Mouse (Mus musculus) CH12.LX (cell line): ENCODE measurements around the gene BC005537. TPM values are rescaled to one million over a fixed set of nuclear protein-coding genes. Genes with fewer than 3 reads are reported as not detected.

ENCODE experiments used
- DNase-seq: peaks from one replicate; pipeline ENCODE4 v3.0.0-alpha.2; 2013; ENCODE audit errors: extremely low read depth
- H3K27ac ChIP-seq: 2 replicates; pipeline ENCODE4 v1.5.1; 2012; ENCODE audit warnings: low read depth, mild to moderate bottlenecking, control low read depth, moderate library complexity; ENCODE audit not compliant: insufficient read depth
- H3K27me3 ChIP-seq: replicated peaks from 2 replicates; pipeline ENCODE3; 2012; ENCODE audit warnings: inconsistent platforms
- H3K36me3 ChIP-seq, 2 experiments: replicated peaks in 1 of 2; 2 replicates each; pipeline versions ENCODE3 to v1.6.1; 2012; ENCODE audit warnings: inconsistent platforms in 1 of 2, low read length in 1 of 2, mild to moderate bottlenecking in 1 of 2, mixed read lengths in 1 of 2, moderate library complexity in 1 of 2; ENCODE audit not compliant: control insufficient read depth in 1 of 2, insufficient read depth in 1 of 2
- H3K4me1 ChIP-seq, 2 experiments: 2 replicates each; pipeline ENCODE4 v1.6.1; 2012; ENCODE audit warnings: inconsistent platforms in 1 of 2, moderate library complexity in 1 of 2; ENCODE audit not compliant: insufficient read depth in 2 of 2, control insufficient read depth in 1 of 2
- H3K4me2 ChIP-seq: 2 replicates; pipeline ENCODE4 v1.6.1; 2012; ENCODE audit warnings: low read depth, mild to moderate bottlenecking, control low read depth; ENCODE audit not compliant: poor library complexity, insufficient read depth, severe bottlenecking
- H3K4me3 ChIP-seq, 3 experiments: fragments of 150-350 bp in 1 of 3; sonication (generic) in 1 of 3; replicated peaks in 1 of 3; 2 replicates each; pipeline versions ENCODE3 to v1.5.1; 2011 to 2012; ENCODE audit warnings: low read depth in 2 of 3, low read length in 2 of 3, mild to moderate bottlenecking in 2 of 3, moderate library complexity in 2 of 3, control low read depth in 1 of 3, improper control_type of control experiment in 1 of 3, inconsistent platforms in 1 of 3, mixed read lengths in 1 of 3; ENCODE audit not compliant: poor library complexity in 1 of 3
- H3K79me2 ChIP-seq: replicated peaks from 2 replicates; pipeline ENCODE4 v1.6.1; 2012; ENCODE audit warnings: mild to moderate bottlenecking, moderate library complexity; ENCODE audit not compliant: control insufficient read depth, poor library complexity, insufficient read depth, severe bottlenecking; ENCODE audit errors: extremely low read depth
- H3K9ac ChIP-seq: 2 replicates; pipeline ENCODE4 v1.6.1; 2012; ENCODE audit warnings: low read depth, mild to moderate bottlenecking, control low read depth, moderate library complexity; ENCODE audit not compliant: insufficient read depth
- H3K9me3 ChIP-seq: replicated peaks from 2 replicates; pipeline ENCODE3; 2012; ENCODE audit warnings: low read length, inconsistent platforms, mixed read lengths
- BHLHE40 ChIP-seq: IDR thresholded peaks from 2 replicates; pipeline ENCODE4 v1.6.1; 2011; ENCODE audit warnings: mild to moderate bottlenecking, low read depth, low read length, improper control_type of control experiment
- CHD2 ChIP-seq: IDR thresholded peaks from 2 replicates; pipeline ENCODE4 v1.6.1; 2011; ENCODE audit warnings: low read length, improper control_type of control experiment
- E2F4 ChIP-seq: IDR thresholded peaks from 2 replicates; pipeline ENCODE4 v1.6.1; 2011; ENCODE audit warnings: low read depth, low read length, improper control_type of control experiment; ENCODE audit not compliant: insufficient replicate concordance
- ETS1 ChIP-seq: conservative IDR thresholded peaks from 2 replicates; pipeline ENCODE4 v1.6.1; 2012; ENCODE audit warnings: low read depth, mild to moderate bottlenecking, inconsistent platforms, low read length, improper control_type of control experiment, moderate library complexity
- HCFC1 ChIP-seq: IDR thresholded peaks from 2 replicates; pipeline ENCODE4 v1.6.1; 2012; ENCODE audit warnings: low read depth, mild to moderate bottlenecking, inconsistent platforms, low read length, improper control_type of control experiment
- JUN ChIP-seq: IDR thresholded peaks from 2 replicates; pipeline ENCODE4 v1.6.1; 2011; ENCODE audit warnings: low read depth, mild to moderate bottlenecking, low read length, improper control_type of control experiment, moderate library complexity; ENCODE audit not compliant: insufficient read depth
- JUND ChIP-seq: conservative IDR thresholded peaks from 2 replicates; pipeline ENCODE4 v1.6.1; 2011; ENCODE audit warnings: low read depth, low read length, improper control_type of control experiment
- MAFK ChIP-seq: IDR thresholded peaks from 2 replicates; pipeline ENCODE4 v1.6.1; 2011; ENCODE audit warnings: low read length, improper control_type of control experiment; ENCODE audit not compliant: insufficient replicate concordance
- MAZ ChIP-seq: IDR thresholded peaks from 2 replicates; pipeline ENCODE4 v1.6.1; 2012; ENCODE audit warnings: low read depth, mild to moderate bottlenecking, inconsistent platforms, low read length, improper control_type of control experiment, moderate library complexity
- MXI1 ChIP-seq: IDR thresholded peaks from 2 replicates; pipeline ENCODE4 v1.6.1; 2011; ENCODE audit warnings: mild to moderate bottlenecking, low read depth, low read length, improper control_type of control experiment
- MYC ChIP-seq: IDR thresholded peaks from 2 replicates; pipeline ENCODE4 v1.6.1; 2011; ENCODE audit warnings: low read depth, mild to moderate bottlenecking, improper control_type of control experiment, low read length
- NRF1 ChIP-seq: IDR thresholded peaks from 2 replicates; pipeline ENCODE4 v1.6.1; 2014; ENCODE audit warnings: low read depth, mild to moderate bottlenecking, inconsistent platforms, low read length, improper control_type of control experiment, moderate library complexity
- PAX5 ChIP-seq: IDR thresholded peaks from 2 replicates; pipeline ENCODE4 v1.6.1; 2012; ENCODE audit warnings: low read length, inconsistent platforms, mixed read lengths
- POLR2A ChIP-seq: IDR thresholded peaks from 2 replicates; pipeline ENCODE4 v1.6.1; 2011; ENCODE audit warnings: low read depth, mild to moderate bottlenecking, improper control_type of control experiment, low read length
- POLR2AphosphoS2 ChIP-seq: IDR thresholded peaks from 2 replicates; pipeline ENCODE4 v1.6.1; 2011; ENCODE audit warnings: low read depth, low read length, improper control_type of control experiment
- RCOR1 ChIP-seq: conservative IDR thresholded peaks from 2 replicates; pipeline ENCODE4 v1.6.1; 2012; ENCODE audit warnings: low read depth, mild to moderate bottlenecking, inconsistent platforms, low read length, improper control_type of control experiment
- SIN3A ChIP-seq: IDR thresholded peaks from 2 replicates; pipeline ENCODE4 v1.6.1; 2012; ENCODE audit warnings: low read length, improper control_type of control experiment, inconsistent platforms
- SMC3 ChIP-seq: IDR thresholded peaks from 2 replicates; pipeline ENCODE4 v1.6.1; 2011; ENCODE audit warnings: low read depth, low read length, improper control_type of control experiment
- TBP ChIP-seq: conservative IDR thresholded peaks from 2 replicates; pipeline ENCODE4 v1.6.1; 2011; ENCODE audit warnings: low read depth, low read length, improper control_type of control experiment
- UBTF ChIP-seq: IDR thresholded peaks from 2 replicates; pipeline ENCODE4 v1.6.1; 2012; ENCODE audit warnings: low read depth, mild to moderate bottlenecking, inconsistent platforms, low read length, improper control_type of control experiment, moderate library complexity
- USF2 ChIP-seq: conservative IDR thresholded peaks from 2 replicates; pipeline ENCODE4 v1.6.1; 2011; ENCODE audit warnings: low read depth, low read length, improper control_type of control experiment
- ZC3H11A ChIP-seq: IDR thresholded peaks from 2 replicates; pipeline ENCODE4 v1.6.1; 2012; ENCODE audit warnings: low read depth, mild to moderate bottlenecking, inconsistent platforms, low read length, improper control_type of control experiment
- ZMIZ1 ChIP-seq: IDR thresholded peaks from 2 replicates; pipeline ENCODE4 v1.6.1; 2012; ENCODE audit warnings: low read depth, mild to moderate bottlenecking, inconsistent platforms, low read length, improper control_type of control experiment
- ZNF384 ChIP-seq: IDR thresholded peaks from 2 replicates; pipeline ENCODE4 v1.6.1; 2012; ENCODE audit warnings: low read depth, low read length, improper control_type of control experiment, inconsistent platforms
- dilution Hi-C: fragments of 300-500 bp; cut with MboI; formaldehyde crosslinking; loops from 2 replicates; pipeline ENCODE4 v1.14.3; 2020; ENCODE audit warnings: low sequenced_read_pairs; ENCODE audit not compliant: extremely low pct_unique_long_range_greater_than_20kb, extremely low pct_ligation_motif_present
- in situ Hi-C: fragments of 300-500 bp; cut with MboI; formaldehyde crosslinking; loops from 3 replicates; pipeline ENCODE4 v1.14.3; 2019; ENCODE audit warnings: low sequenced_read_pairs, low pct_ligation_motif_present, low pct_unique_long_range_greater_than_20kb, mixed read lengths
- polyA plus RNA-seq: library from polyadenylated mRNA; unstranded; fragments of >175 nt; gene quantifications from 2 replicates; pipeline ENCODE4 v1.2.1, GENCODE M21; 2012; ENCODE audit warnings: low read depth; ENCODE audit not compliant: insufficient read length
- total RNA-seq, 2 experiments: library from RNA; depleted of rRNA; stranded (reverse); fragments of 300-350 nt in 1 of 2; fragments of >200 nt in 1 of 2; gene quantifications; 2 replicates each; pipeline ENCODE4 v1.2.3; 2012 to 2014

BC005537 gene
- total and polyA plus RNA-seq, 3 experiments, result 21.8 to 47.7 (median 39.0) TPM

GRCm38 (mm10) chr13:24786014-24786490, 15.4 kb upstream of the BC005537 start (continued):
- TF ChIP-seq HCFC1 (no peak), MXI1 (peak; percentile 77; the same call in 1 of the 2 replicates), ZNF384 (no peak), ETS1 (peak; percentile 43; the same call in 1 of the 2 replicates), JUND (peak; percentile 55), POLR2A (peak; percentile 66), UBTF (no peak), MAFK (no peak), ZMIZ1 (no peak), SMC3 (no peak)

GRCm38 (mm10) chr13:24787477-24787876, 14.0 kb upstream of the BC005537 start:
- no peak overlapping the region for H3K4me3 ChIP-seq
- no peak for DNase-seq
- H3K4me2 ChIP-seq, result no peak overlapping the region
- dilution Hi-C loops, result no loop called here
- H3K9ac ChIP-seq, result no peak overlapping the region
- no peaks in the 10 kb centered on the region for H3K27me3 ChIP-seq
- TF ChIP-seq E2F4 (no peak), USF2 (no peak), JUND (no peak), JUN (no peak), NRF1 (no peak), TBP (no peak), BHLHE40 (no peak), SIN3A (no peak), MYC (no peak), ZC3H11A (no peak), HCFC1 (no peak), POLR2AphosphoS2 (no peak), MXI1 (no peak), RCOR1 (no peak), PAX5 (no peak), CHD2 (no peak), MAZ (no peak)
- no peaks in the 10 kb centered on the region for H3K36me3 ChIP-seq
- in situ Hi-C loops, result no loop called here
- H3K79me2 ChIP-seq, result no peaks in the 10 kb centered on the region
- H3K9me3 ChIP-seq, result peaks cover 2% of the 10 kb centered on the region
- no peak overlapping the region for H3K27ac ChIP-seq
- H3K4me1 ChIP-seq, result peaks cover 17 to 47% of the 10 kb centered on the region in 2 experiments
